Mouse (Mus musculus): Measurements from ENCODE around the gene Slc28a2. TPM values are rescaled to one million over a fixed set of nuclear protein-coding genes. Genes with fewer than 3 reads are reported as not detected.
"Not testable (repeated sequence)": the region's sequence is repeated elsewhere in the genome, so short reads cannot be mapped to it uniquely, and the experiment has no call there.

Slc28a2 gene
- polyA plus RNA-seq, 1 experiment from 2014 or later = not detected

GRCm38 (mm10) chr2:122486122-122486521 is 59.8 kb downstream of the Slc28a2 start:
- not testable (repeated sequence) for H3K4me3 ChIP-seq (ENCODE audit: low read depth, low read length); H3K9ac ChIP-seq (ENCODE audit: low read length); H3K27me3 ChIP-seq (ENCODE audit: control insufficient read depth, insufficient read depth, low read length); DNase-seq (ENCODE audit: low spot score, missing footprints); H3K27ac ChIP-seq (ENCODE audit: low read depth, low read length); H3K4me2 ChIP-seq; H3K36me3 ChIP-seq (ENCODE audit: control insufficient read depth, insufficient read depth, low read length); H3K9me3 ChIP-seq (ENCODE audit: control insufficient read depth, low read length); ATAC-seq (ENCODE audit: low FRiP score); H3K4me1 ChIP-seq (ENCODE audit: control insufficient read depth, insufficient read depth, low read length)

- no peaks in the 10 kb centered on the region for H3K36me3 ChIP-seq (ENCODE audit: control insufficient read depth, insufficient read depth, low read length)
- H3K27me3 ChIP-seq (ENCODE audit: control insufficient read depth, insufficient read depth, low read length) = no peaks in the 10 kb centered on the region
- H3K4me2 ChIP-seq = no peak overlapping the region
- H3K4me3 ChIP-seq (ENCODE audit: low read depth, low read length) = no peak overlapping the region
- no peak overlapping the region for H3K27ac ChIP-seq (ENCODE audit: low read depth, low read length)
- H3K9me3 ChIP-seq (ENCODE audit: control insufficient read depth, low read length) = no peaks in the 10 kb centered on the region
- ATAC-seq (ENCODE audit: low FRiP score) = no peak
- no peaks in the 10 kb centered on the region for H3K4me1 ChIP-seq (ENCODE audit: control insufficient read depth, insufficient read depth, low read length)
- 74% methylated on average over 2 of the region's 2 CpGs for WGBS
- no peak overlapping the region for H3K9ac ChIP-seq (ENCODE audit: low read length)
- DNase-seq (ENCODE audit: low spot score, missing footprints) = no peak
Observed at GRCm38 (mm10) chr2:122486674-122487073, 60.4 kb downstream of the Slc28a2 start.

Other genes starting within 250 kb of the Slc28a2 start
- not detected in 2 replicates for gene Patl2, start 240.3 kb upstream of the Slc28a2 start, polyA plus RNA-seq (2014; fragmentation: Nextera tagmentation; extraction: Ambion mirVana)
- gene Terb2, start 240.2 kb upstream of the Slc28a2 start, polyA plus RNA-seq (2014; fragmentation: Nextera tagmentation; extraction: Ambion mirVana) = not detected in 2 replicates
- 34.2 and 38.1 TPM in 2 replicates for gene Sord, start 191.7 kb upstream of the Slc28a2 start, polyA plus RNA-seq (2014; fragmentation: Nextera tagmentation; extraction: Ambion mirVana)
- 0.03 TPM in 1 of 2 replicates, not detected in the other for gene Duox2, start 128.0 kb upstream of the Slc28a2 start, polyA plus RNA-seq (2014; fragmentation: Nextera tagmentation; extraction: Ambion mirVana)
- gene Duoxa2, start 127.6 kb upstream of the Slc28a2 start, polyA plus RNA-seq (2014; fragmentation: Nextera tagmentation; extraction: Ambion mirVana) = not detected in 2 replicates
- not detected in 2 replicates for gene Duoxa1, start 112.7 kb upstream of the Slc28a2 start, polyA plus RNA-seq (2014; fragmentation: Nextera tagmentation; extraction: Ambion mirVana)
- gene Duox1, start 110.8 kb upstream of the Slc28a2 start, polyA plus RNA-seq (2014; fragmentation: Nextera tagmentation; extraction: Ambion mirVana) = 0.04 TPM in 1 of 2 replicates, not detected in the other
- 6.7 and 9.2 TPM in 2 replicates for gene Shf, start 57.3 kb upstream of the Slc28a2 start, polyA plus RNA-seq (2014; fragmentation: Nextera tagmentation; extraction: Ambion mirVana)
- not detected in 2 replicates for gene Gm14085, start 58.5 kb downstream of the Slc28a2 start, polyA plus RNA-seq (2014; fragmentation: Nextera tagmentation; extraction: Ambion mirVana)
- gene Gatm, start 184.8 kb downstream of the Slc28a2 start, polyA plus RNA-seq (2014; fragmentation: Nextera tagmentation; extraction: Ambion mirVana) = 25.4 and 28.3 TPM in 2 replicates
- 0.25 and 0.44 TPM in 2 replicates for gene AA467197, start 210.5 kb downstream of the Slc28a2 start, polyA plus RNA-seq (2014; fragmentation: Nextera tagmentation; extraction: Ambion mirVana)